Mouse (Mus musculus) megakaryocyte-erythroid progenitor cell, adult 5-6 weeks (primary cell): ENCODE measurements around the gene Aen. TPM values are rescaled to one million over a fixed set of nuclear protein-coding genes. Genes with fewer than 3 reads are reported as not detected.
A peak's percentile ranks its signal among the peaks of the same experiment; 100 is the strongest.

ENCODE experiments used
- ATAC-seq: replicated peaks from 2 replicates; pipeline ENCODE4 v1.8.0; 2016; ENCODE audit warnings: mild to moderate bottlenecking, inconsistent platforms; ENCODE audit not compliant: severe bottlenecking, poor library complexity, low FRiP score, low TSS enrichment
- total RNA-seq, 2 experiments: library from RNA; stranded (forward) in 1 of 2; stranded (reverse) in 1 of 2; fragments of 200-1000, 215-1000 nt in 1 of 2; fragments of >200 nt in 1 of 2; fragmentation: Nextera tagmentation in 1 of 2; gene quantifications; 2 replicates each; pipeline ENCODE4 v1.2.3; 2014 to 2017

Aen gene
- total RNA-seq, 2 experiments from 2014 or later, result 77.3 to 81.7 TPM

DNA sequence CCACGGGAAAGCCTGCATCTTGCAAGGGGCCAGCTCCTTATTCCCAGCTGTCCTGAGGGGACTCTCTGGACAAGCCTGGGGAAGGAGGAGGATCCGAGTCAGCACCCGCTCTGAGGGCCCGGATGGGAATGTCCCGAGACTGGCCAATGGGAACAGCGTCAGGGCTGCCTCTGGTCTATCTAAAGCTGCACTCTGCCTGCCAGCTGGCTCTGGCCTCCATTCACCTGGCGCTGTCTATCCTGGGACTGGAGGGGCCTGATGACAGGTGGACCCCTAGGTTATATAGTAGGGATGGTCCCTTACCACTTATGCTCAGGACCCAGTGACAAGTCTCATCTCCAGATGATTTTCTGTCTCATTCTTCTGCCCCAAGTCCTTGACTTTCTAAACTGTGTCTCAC, 29.1 kb downstream of the Aen start:
- no peak for ATAC-seq

DNA sequence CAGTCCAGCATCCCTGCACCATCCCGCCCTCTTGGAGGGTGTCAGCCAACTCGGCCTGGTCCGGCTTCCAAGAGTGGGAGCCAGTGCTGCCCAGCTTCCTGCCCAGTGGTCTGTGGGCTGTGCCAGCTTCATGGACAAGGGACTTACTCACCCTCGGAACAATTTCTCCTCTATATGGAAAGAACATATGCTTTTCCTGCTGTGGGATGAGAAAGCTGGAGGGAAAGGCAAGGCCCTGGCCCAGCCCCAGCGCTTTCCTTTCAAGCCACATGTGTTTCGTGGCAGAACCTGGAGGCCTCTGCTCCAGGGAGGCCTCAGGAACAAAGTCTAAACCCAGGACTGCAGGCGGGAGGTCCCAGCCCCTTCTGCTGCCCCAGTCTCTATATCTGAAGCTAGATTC, 30.0 kb downstream of the Aen start:
- no peak for ATAC-seq

DNA sequence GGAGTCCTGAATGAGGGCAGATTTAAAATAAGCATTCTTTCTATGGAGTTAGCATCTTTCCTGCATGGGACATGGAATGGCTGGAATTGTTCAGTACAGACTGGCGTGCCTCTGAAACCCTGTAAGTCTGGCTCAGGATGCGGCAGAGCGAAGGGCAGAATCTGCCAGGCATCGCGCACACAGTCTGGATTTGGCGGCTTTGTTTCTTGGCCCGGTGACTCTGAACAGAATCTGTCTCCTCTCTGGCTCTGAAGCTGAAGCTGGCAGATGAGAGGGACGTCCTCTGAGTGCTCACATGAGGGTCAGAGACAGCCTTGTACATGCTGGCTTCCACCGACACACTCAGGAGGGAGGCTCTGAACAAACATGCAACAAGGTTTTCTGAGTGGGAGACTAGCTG, 30.5 kb downstream of the Aen start:
- no peak for ATAC-seq

DNA sequence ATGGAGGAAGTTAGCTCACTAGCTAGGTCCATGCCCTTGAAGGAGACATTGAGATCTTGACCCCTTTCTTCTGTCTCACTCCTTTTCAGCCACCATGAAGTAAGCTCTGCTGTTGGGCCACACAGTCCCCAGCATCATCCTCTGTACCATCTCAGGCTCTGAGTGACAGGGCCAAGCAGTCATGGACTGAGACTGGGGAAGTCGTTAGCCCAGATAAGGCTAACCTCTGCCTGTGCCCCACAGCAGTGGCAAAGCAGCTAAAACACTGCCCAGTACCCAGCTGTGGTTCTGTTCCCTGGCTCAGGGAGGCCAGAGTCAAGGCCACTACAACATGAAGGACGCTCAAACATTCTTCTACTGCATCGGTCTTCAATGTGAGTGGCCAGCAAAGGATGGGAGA, 31.6 kb downstream of the Aen start:
- peak; percentile 72 for ATAC-seq

DNA sequence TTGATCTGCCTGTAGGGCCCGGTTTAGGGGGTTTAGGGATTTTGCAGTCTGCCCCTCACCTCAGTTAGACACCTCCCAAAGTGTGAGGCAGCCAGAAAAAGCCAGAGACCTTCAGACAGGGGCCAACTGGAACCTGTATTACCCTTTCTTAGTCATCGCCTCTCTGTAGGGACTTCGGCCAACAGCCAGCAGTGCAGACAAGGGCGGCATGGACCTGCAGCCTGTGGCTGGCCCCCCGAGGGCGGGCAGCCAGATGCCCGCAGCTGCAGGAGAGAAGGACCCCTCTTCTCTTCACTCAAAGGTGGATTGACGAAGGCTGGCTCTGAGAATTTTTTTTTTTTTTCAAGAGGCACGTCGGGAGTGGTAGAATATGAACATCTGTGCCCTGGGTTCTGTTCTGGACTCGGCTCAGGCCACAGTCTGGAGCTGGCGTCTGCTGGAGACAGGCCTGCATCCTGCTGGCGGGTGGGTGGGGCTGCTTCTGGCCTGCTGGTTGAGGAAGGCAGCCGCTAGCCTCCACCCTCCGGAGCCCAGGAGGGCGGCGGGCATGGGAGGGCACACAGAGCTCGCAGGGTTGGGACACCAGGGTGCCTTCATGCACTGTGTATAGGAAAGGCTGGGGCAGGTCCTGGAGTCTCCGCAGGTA, 43.4 kb downstream of the Aen start:
- peak; percentile 35 for ATAC-seq

DNA sequence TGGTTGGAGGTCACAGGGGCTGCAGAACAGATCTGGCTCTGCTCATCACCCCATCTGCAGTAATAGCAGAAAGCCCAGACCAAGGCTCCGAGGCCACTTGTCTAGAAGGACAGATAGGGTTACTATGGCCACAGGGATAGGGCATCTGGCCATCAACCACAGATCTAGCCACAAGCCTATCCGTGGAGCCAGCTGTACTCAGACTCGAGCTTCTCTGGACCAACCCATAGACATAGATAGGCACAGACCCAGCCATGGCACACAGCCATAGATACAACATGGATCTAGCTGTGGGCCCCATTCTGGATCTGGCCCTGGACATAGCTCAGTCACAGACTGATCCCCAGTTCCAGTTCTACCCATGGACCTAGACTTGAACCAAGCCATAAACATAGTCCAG, 45.3 kb downstream of the Aen start:
- peak; percentile 76 for ATAC-seq

DNA sequence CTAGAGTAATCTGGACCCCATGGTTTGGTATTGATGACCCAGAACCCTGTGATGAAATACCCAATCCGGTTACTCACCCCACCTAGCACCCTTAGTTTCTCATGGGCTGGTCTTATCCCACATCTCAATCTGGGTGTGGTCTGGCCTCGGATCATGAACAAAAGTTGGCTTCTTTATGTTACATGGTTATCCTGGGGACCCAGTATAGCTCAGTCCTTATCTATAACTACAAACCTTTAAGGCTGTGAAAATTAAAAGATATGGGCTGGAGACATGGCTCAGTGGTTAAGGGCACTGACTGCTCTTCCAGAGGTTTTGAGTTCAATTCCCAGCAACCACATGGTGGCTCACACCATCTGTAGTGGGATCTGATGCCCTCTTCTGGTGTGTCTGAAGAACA, 46.9 kb downstream of the Aen start:
- ATAC-seq, result peak; percentile 66

DNA sequence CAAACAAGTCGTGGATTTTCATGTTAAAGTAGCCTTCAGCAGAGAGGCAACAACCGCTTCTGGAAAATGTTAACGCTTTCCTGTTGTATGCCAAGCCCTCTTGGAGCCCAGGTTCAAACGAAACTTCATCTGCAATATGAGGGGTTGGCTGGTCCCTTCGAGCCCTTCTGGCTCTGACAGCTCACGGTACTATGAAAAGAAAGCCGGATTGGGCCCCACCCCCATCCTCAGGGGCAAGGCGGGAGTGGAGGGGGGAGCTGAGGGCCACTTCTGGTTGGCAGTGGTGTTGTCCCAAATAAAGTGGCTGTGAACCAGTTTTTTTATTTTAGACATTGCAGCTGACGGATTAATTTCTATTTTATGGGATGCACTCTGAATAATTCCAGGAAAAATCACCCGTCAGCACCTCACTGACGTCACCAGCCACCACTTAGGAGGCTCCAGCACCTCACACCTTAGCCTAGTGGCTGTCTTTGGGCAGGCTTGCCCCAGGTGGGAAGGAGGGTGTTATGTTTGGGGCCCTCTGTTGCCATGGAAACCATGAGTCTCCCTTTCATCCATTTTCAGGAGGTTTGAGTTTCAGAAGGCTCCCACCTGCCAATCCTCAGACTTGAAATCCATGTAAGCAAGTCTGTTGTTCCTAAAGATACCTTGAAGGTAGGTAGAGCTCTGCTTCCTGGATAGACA, 58.4 kb downstream of the Aen start:
- ATAC-seq, result no peak

DNA sequence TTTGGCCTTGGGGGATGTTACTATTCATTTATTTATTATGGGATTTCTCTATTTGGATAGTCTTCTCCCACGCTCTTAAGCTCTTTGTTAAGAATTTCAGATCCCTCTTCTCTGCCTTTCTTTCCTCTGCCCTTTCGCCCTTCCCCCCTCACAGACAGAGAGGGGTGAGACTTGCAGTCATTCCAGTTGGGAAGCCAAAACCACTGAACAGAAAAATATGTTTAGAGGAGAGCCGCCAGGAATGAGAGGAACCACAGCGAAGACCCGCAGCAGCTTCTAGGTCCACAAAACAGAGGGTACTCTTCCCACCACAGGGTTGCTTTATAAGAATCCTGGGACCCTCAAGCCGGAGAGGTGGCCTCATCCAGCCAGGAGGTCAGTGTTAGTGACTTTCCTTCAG, 59.0 kb downstream of the Aen start:
- ATAC-seq, result no peak

DNA sequence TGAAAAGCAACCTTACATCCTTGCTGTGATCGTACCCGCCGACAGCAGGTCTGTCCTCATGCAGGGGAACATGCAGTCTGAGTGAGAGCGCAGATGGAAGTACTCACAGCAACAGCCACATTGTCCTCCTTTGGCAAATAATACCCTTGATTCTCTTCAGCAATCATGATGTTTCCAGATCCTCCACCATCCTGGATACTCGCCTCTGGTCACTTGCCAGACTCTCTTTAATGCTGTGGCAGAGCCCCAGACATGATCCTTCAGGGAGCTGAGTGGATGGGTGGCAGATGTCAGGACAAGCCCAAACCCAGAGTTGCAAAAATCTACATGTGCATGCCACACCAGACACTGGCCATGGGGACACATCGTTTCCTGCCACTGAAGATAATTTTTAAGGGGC, 59.4 kb downstream of the Aen start:
- no peak for ATAC-seq

DNA sequence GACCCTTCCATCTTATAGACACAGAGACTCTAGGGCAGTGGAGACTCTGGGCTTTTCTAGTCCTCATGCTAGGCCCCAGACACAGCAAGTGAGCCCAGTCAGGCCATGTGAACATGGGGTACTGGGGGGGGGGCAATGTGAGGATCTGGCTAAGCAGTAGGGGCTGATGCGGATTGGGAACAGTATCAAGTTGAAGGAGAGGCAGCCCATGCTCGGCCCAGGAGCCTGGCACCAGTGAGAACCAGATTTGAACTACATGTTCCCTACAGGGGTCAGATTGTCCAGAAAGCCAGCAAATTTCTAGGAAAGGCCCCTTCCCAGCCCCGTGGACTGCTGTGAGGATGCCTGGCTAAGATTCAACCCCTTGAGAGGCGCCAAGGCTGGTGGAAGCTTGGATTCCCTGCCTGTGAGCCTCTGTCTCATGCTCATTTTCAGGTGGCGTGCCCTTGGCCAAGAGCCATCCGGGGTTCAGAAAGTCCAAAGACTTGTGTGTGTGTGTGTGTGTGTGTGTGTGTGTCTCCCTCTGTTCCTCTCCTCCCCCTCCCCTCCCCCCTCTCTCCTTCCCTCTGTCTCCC, 62.9 kb downstream of the Aen start:
- no peak for ATAC-seq

Other genes with a start within 250 kb of the Aen start
- gene Ntrk3, start 157.8 kb upstream of the Aen start, total RNA-seq (2014; fragmentation: Nextera tagmentation), result not detected in 2 replicates
- gene Ntrk3, start 157.8 kb upstream of the Aen start, total RNA-seq (2017), result 0.50 TPM in 1 of 2 replicates, not detected in the other
- 73.4 and 96.7 TPM in 2 replicates for gene Mrps11, start 112.7 kb upstream of the Aen start, total RNA-seq (2014; fragmentation: Nextera tagmentation)
- 52.0 and 55.7 TPM in 2 replicates for gene Mrps11, start 112.7 kb upstream of the Aen start, total RNA-seq (2017)
- 36.4 and 45.4 TPM in 2 replicates for gene Mrpl46, start 112.3 kb upstream of the Aen start, total RNA-seq (2014; fragmentation: Nextera tagmentation)
- gene Mrpl46, start 112.3 kb upstream of the Aen start, total RNA-seq (2017), result 54.5 and 64.5 TPM in 2 replicates
- 29.3 and 29.4 TPM in 2 replicates for gene Det1, start 48.6 kb upstream of the Aen start, total RNA-seq (2014; fragmentation: Nextera tagmentation)
- gene Det1, start 48.6 kb upstream of the Aen start, total RNA-seq (2017), result 13.8 and 27.0 TPM in 2 replicates
- 140 and 149 TPM in 2 replicates for gene Isg20, start 17.6 kb downstream of the Aen start, total RNA-seq (2014; fragmentation: Nextera tagmentation)
- gene Isg20, start 17.6 kb downstream of the Aen start, total RNA-seq (2017), result 46.2 and 54.5 TPM in 2 replicates
- gene Acan, start 157.6 kb downstream of the Aen start, total RNA-seq (2014; fragmentation: Nextera tagmentation), result not detected in 2 replicates
- gene Acan, start 157.6 kb downstream of the Aen start, total RNA-seq (2017), result not detected in 2 replicates
- gene Hapln3, start 235.2 kb downstream of the Aen start, total RNA-seq (2014; fragmentation: Nextera tagmentation), result not detected in 2 replicates
- not detected in 2 replicates for gene Hapln3, start 235.2 kb downstream of the Aen start, total RNA-seq (2017)